Mouse (Mus musculus) thymus, postnatal 25 days (tissue): ENCODE measurements at regions not wholly inside any gene's neighbourhood (a gene's known extent, or its start where the extent isn't known, plus 50 kb on each side); places are given as distances from the start of the nearest gene placed in this dataset.

Source experiments
- DNase-seq: peaks from one replicate; pipeline ENCODE4 v3.0.0; 2022

GRCm38 (mm10) chr15:11565503-11566031 is 166.1 kb upstream of the Tars start:
- DNase-seq: no peak

GRCm38 (mm10) chr15:11552568-11552967 is 153.1 kb upstream of the Tars start:
- DNase-seq: no peak

- DNase-seq: no peak
Measured at GRCm38 (mm10) chr15:11552110-11552509, 152.6 kb upstream of the Tars start.

- DNase-seq: no peak
Measured at GRCm38 (mm10) chr15:11539485-11539884, 140.0 kb upstream of the Tars start.

GRCm38 (mm10) chr15:11536076-11536620 is 136.7 kb upstream of the Tars start:
- DNase-seq: no peak

GRCm38 (mm10) chr15:11534404-11535251 is 135.2 kb upstream of the Tars start:
- no peak for DNase-seq

- DNase-seq: peak; percentile 11
Measured at GRCm38 (mm10) chr15:11533616-11534015, 134.2 kb upstream of the Tars start.

GRCm38 (mm10) chr15:11533002-11533610 is 133.6 kb upstream of the Tars start:
- peak; percentile 78 for DNase-seq

GRCm38 (mm10) chr15:11532536-11532935 is 133.1 kb upstream of the Tars start:
- DNase-seq: no peak

GRCm38 (mm10) chr15:11529819-11530810 is 130.7 kb upstream of the Tars start:
- DNase-seq: no peak

- no peak for DNase-seq
Measured at GRCm38 (mm10) chr15:11524337-11525106, 125.1 kb upstream of the Tars start.

GRCm38 (mm10) chr15:11518565-11518964 is 119.1 kb upstream of the Tars start:
- DNase-seq: no peak

- DNase-seq: no peak
Measured at GRCm38 (mm10) chr15:11517892-11518291, 118.4 kb upstream of the Tars start.

- DNase-seq: no peak
Measured at GRCm38 (mm10) chr15:11505076-11505639, 105.7 kb upstream of the Tars start.

- peak; percentile 9 for DNase-seq
Measured at GRCm38 (mm10) chr15:11496436-11496835, 97.0 kb upstream of the Tars start.

GRCm38 (mm10) chr15:11489116-11489515 is 89.7 kb upstream of the Tars start:
- DNase-seq: no peak

GRCm38 (mm10) chr15:11487268-11487783 is 87.9 kb upstream of the Tars start:
- no peak for DNase-seq

GRCm38 (mm10) chr15:11483916-11484315 is 84.5 kb upstream of the Tars start:
- no peak for DNase-seq

- no peak for DNase-seq
Measured at GRCm38 (mm10) chr15:11479166-11479944, 79.9 kb upstream of the Tars start.

- DNase-seq: no peak
Measured at GRCm38 (mm10) chr15:11476248-11476647, 76.8 kb upstream of the Tars start.
